Mouse (Mus musculus): ENCODE measurements around the gene Atp8b4.
"Not testable (repeated sequence)": the region's sequence is repeated elsewhere in the genome, so short reads cannot be mapped to it uniquely, and the experiment has no call there.

Gene Atp8b4

GRCm38 (mm10) chr2:126496838-126497237 is 3.6 kb downstream of the Atp8b4 start:
- DNase-seq (ENCODE audit: extremely low spot score, low read depth, low spot score), result no peak

- DNase-seq (ENCODE audit: extremely low spot score, low read depth, low spot score), result no peak
Measured at GRCm38 (mm10) chr2:126495832-126496695, 4.4 kb downstream of the Atp8b4 start.

- no peak for DNase-seq (ENCODE audit: extremely low spot score, low read depth, low spot score)
Measured at GRCm38 (mm10) chr2:126495230-126495629, 5.2 kb downstream of the Atp8b4 start.

- DNase-seq (ENCODE audit: extremely low spot score, low read depth, low spot score), result no peak
Measured at GRCm38 (mm10) chr2:126493306-126493705, 7.2 kb downstream of the Atp8b4 start.

GRCm38 (mm10) chr2:126492713-126493112 is 7.8 kb downstream of the Atp8b4 start:
- DNase-seq (ENCODE audit: extremely low spot score, low read depth, low spot score), result no peak

- DNase-seq (ENCODE audit: extremely low spot score, low read depth, low spot score), result no peak
Measured at GRCm38 (mm10) chr2:126491446-126491845, 9.0 kb downstream of the Atp8b4 start.

- DNase-seq (ENCODE audit: extremely low spot score, low read depth, low spot score), result no peak
Measured at GRCm38 (mm10) chr2:126490573-126490972, 9.9 kb downstream of the Atp8b4 start.

- no peak for DNase-seq (ENCODE audit: extremely low spot score, low read depth, low spot score)
Measured at GRCm38 (mm10) chr2:126485262-126486017, 15.0 kb downstream of the Atp8b4 start.

- DNase-seq (ENCODE audit: extremely low spot score, low read depth, low spot score), result no peak
Measured at GRCm38 (mm10) chr2:126483337-126483736, 17.1 kb downstream of the Atp8b4 start.

GRCm38 (mm10) chr2:126477556-126477955 is 22.9 kb downstream of the Atp8b4 start:
- DNase-seq (ENCODE audit: extremely low spot score, low read depth, low spot score), result no peak

GRCm38 (mm10) chr2:126475681-126476410 is 24.6 kb downstream of the Atp8b4 start:
- no peak for DNase-seq (ENCODE audit: extremely low spot score, low read depth, low spot score)

- no peak for DNase-seq (ENCODE audit: extremely low spot score, low read depth, low spot score)
Measured at GRCm38 (mm10) chr2:126474019-126474418, 26.5 kb downstream of the Atp8b4 start.

- no peak for DNase-seq (ENCODE audit: extremely low spot score, low read depth, low spot score)
Measured at GRCm38 (mm10) chr2:126472836-126473235, 27.6 kb downstream of the Atp8b4 start.

- no peak for DNase-seq (ENCODE audit: extremely low spot score, low read depth, low spot score)
Measured at GRCm38 (mm10) chr2:126467790-126468189, 32.7 kb downstream of the Atp8b4 start.

GRCm38 (mm10) chr2:126466391-126467134 is 33.9 kb downstream of the Atp8b4 start:
- no peak for DNase-seq (ENCODE audit: extremely low spot score, low read depth, low spot score)

- DNase-seq (ENCODE audit: extremely low spot score, low read depth, low spot score), result no peak
Measured at GRCm38 (mm10) chr2:126458661-126459060, 41.8 kb downstream of the Atp8b4 start.

- not testable (repeated sequence) for DNase-seq (ENCODE audit: extremely low spot score, low read depth, low spot score)
Measured at GRCm38 (mm10) chr2:126457759-126458158, 42.7 kb downstream of the Atp8b4 start.

GRCm38 (mm10) chr2:126450937-126451302 is 49.6 kb downstream of the Atp8b4 start:
- no peak for DNase-seq (ENCODE audit: extremely low spot score, low read depth, low spot score)

- no peak for DNase-seq (ENCODE audit: extremely low spot score, low read depth, low spot score)
Measured at GRCm38 (mm10) chr2:126450210-126450936, 50.1 kb downstream of the Atp8b4 start.

GRCm38 (mm10) chr2:126445039-126445438 is 55.4 kb downstream of the Atp8b4 start:
- DNase-seq (ENCODE audit: extremely low spot score, low read depth, low spot score), result no peak
